Mouse (Mus musculus) testis, postnatal 10 days (tissue): ENCODE measurements at regions not wholly inside any gene's neighbourhood (a gene's known extent, or its start where the extent isn't known, plus 50 kb on each side); places are given as distances from the start of the nearest gene placed in this dataset.

ENCODE experiments used
- DNase-seq: peaks from one replicate; pipeline ENCODE4 v3.0.0; 2021; ENCODE audit warnings: low spot score

GRCm38 (mm10) chr9:61816589-61817179, 97.7 kb downstream of the Rplp1 start:
- no peak for DNase-seq

- no peak for DNase-seq
Measured at GRCm38 (mm10) chr9:61815995-61816394, 98.3 kb downstream of the Rplp1 start.

GRCm38 (mm10) chr9:61813291-61813690, 101.1 kb downstream of the Rplp1 start:
- no peak for DNase-seq

- no peak for DNase-seq
Measured at GRCm38 (mm10) chr9:61812315-61812714, 102.0 kb downstream of the Rplp1 start.

GRCm38 (mm10) chr9:61810456-61810855, 103.9 kb downstream of the Rplp1 start:
- no peak for DNase-seq

GRCm38 (mm10) chr9:61808351-61809225, 105.8 kb downstream of the Rplp1 start:
- no peak for DNase-seq

- DNase-seq, result no peak
Measured at GRCm38 (mm10) chr9:61805971-61806370, 108.4 kb downstream of the Rplp1 start.

- DNase-seq, result no peak
Measured at GRCm38 (mm10) chr9:61803555-61803954, 110.8 kb downstream of the Rplp1 start.

GRCm38 (mm10) chr9:61802694-61803093, 111.6 kb downstream of the Rplp1 start:
- no peak for DNase-seq

GRCm38 (mm10) chr9:61799535-61799934, 114.8 kb downstream of the Rplp1 start:
- DNase-seq, result no peak

GRCm38 (mm10) chr9:61795910-61796309, 118.4 kb downstream of the Rplp1 start:
- no peak for DNase-seq

GRCm38 (mm10) chr9:61791435-61792064, 122.8 kb downstream of the Rplp1 start:
- DNase-seq, result no peak

- DNase-seq, result no peak
Measured at GRCm38 (mm10) chr9:61790849-61791248, 123.5 kb downstream of the Rplp1 start.

- no peak for DNase-seq
Measured at GRCm38 (mm10) chr9:61789066-61789897, 125.1 kb downstream of the Rplp1 start.

GRCm38 (mm10) chr9:61781469-61781868, 132.9 kb downstream of the Rplp1 start:
- DNase-seq, result no peak

- no peak for DNase-seq
Measured at GRCm38 (mm10) chr9:61780186-61780939, 134.0 kb downstream of the Rplp1 start.

GRCm38 (mm10) chr9:61779165-61779564, 135.2 kb downstream of the Rplp1 start:
- no peak for DNase-seq

- no peak for DNase-seq
Measured at GRCm38 (mm10) chr9:61776446-61776845, 137.9 kb downstream of the Rplp1 start.

- DNase-seq, result no peak
Measured at GRCm38 (mm10) chr9:61770207-61770955, 144.0 kb downstream of the Rplp1 start.

GRCm38 (mm10) chr9:61766187-61766586, 148.2 kb downstream of the Rplp1 start:
- DNase-seq, result no peak

GRCm38 (mm10) chr9:61765366-61765765, 149.0 kb downstream of the Rplp1 start:
- no peak for DNase-seq
